Mouse (Mus musculus) olfactory bulb, adult 2 months (tissue): Measurements from ENCODE around the gene P3h3.

Experiments
- CTCF ChIP-seq: fragments of 200-500 bp; IDR thresholded peaks from 2 replicates; pipeline ENCODE4 v1.5.1; 2012; ENCODE audit warnings: low read depth, mild to moderate bottlenecking, low read length, moderate library complexity; ENCODE audit not compliant: insufficient read depth
- POLR2A ChIP-seq: fragments of 200-500 bp; IDR thresholded peaks from 2 replicates; pipeline ENCODE4 v1.6.1; 2012; ENCODE audit warnings: mild to moderate bottlenecking, low read depth, low read length, moderate library complexity; ENCODE audit not compliant: insufficient read depth

- TF ChIP-seq POLR2A (0 out of 2 replicates have a peak, but pooled peaks have one; percentile 21), CTCF (no peak)
Measured at GRCm38 (mm10) chr6:124829799-124830700, 27.5 kb downstream of the P3h3 start.
